Mouse (Mus musculus) small intestine, adult 10 weeks (tissue): Measurements from ENCODE around the gene Nckap5. TPM values are rescaled to one million over a fixed set of nuclear protein-coding genes. Genes with fewer than 3 reads are reported as not detected.

ENCODE experiments used
- polyA plus RNA-seq: library from polyadenylated mRNA; stranded (reverse); fragments of 350-450 nt; fragmentation: Illumina TruSeq; extraction: RNeasy Lipid Tissue Mini Kit (QIAGEN cat#74804); gene quantifications from one replicate; pipeline ENCODE4 v1.2.3, GENCODE M21; 2014; ENCODE audit warnings: low replicate concordance

Gene Nckap5
- polyA plus RNA-seq, result 11.0 TPM

DNA sequence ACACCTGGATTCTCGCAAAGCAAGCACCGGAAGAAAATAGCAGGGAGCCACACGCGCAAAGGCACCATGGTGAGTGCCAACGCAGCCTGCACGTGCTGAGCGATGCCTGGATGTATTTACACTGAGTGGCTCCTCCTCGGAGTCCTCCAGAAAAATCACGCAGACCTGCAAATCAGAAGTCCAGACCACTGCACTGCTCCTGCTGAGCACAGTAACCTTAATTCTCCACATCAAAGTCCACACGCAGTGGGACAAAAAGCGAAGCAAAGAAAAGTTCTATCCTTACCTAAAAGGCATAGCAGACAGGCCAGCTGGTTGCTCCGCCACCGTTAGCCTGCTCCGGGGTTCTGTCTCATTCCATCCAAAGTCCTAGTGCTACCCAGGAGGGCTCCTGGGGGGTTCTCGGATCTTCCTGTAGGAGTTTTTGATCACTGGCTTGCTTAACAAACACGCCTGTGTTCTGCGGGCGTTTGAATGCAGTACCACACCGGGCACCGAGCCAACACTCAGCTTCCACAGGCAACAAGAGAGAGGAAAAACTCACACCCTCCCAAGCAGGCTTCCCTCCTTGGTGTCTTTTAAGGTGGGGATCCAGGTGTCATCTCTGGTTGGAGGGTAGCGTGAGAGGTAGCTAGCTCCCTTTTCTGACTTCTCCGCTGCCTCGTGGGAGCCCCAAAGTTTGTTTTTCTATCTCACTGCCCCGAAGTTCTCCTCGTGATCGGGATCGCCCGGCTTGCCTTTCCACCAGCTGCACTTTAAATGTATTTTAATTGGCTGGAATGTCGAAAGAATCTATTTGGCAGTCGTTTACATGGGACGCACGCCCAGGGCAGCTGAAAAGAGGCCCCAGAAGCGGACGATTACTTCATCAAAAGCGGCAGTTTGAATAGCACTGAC is at the start of gene Nckap5:
Gene Nckap5, minus strand, starts transcription at position 769 of the 897 bp plus-strand sequence.

DNA sequence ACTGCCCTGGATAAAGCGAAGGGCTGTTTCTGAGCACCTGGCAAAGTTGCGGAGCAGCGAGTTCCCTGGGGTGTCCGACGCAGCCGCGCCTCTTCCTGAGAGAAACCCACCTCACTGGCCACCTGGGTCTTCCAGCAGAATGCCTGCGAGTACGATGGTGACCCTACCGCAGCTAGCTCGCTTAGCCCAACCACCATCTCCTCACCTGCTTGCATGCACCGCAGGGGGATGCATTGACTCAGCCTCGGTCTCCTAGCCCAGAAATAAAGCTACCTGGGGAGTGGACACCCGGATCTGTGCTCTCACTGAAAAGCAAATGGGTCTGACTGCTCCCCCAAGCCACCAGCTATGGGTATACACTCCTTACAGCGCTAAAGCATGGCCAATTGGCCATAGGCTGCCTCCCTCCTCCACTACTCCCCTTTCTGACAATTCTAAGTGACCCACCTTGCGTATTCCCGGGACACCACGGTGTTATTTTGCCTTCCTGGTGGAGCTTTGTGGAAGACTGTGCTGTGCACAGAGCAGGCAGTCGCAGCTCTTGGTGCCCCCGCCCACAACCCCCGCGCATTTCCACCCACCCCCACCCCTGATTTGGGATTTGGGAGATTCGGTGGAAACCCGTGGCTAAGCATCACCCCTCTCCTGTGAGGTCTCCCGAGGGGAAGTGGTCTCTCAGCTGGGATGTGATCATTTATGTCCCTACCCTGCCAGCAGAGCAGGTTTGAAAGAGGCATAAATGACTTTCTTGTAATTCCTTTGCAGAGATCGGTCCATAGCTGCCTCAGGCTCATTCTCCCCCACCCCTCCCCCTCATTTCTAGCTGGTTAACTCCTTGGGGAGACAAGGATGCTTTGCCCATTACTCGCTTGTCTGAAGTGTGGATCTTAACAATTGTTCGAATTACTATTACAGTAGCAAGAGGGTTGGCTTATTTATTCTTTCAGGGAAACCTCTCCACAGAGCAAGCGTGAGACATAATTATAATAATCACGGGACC is 917.7 kb downstream of the Nckap5 start, which contains the start of gene Lypd1:
Gene Lypd1, minus strand, starts transcription at position 501 of the 1,000 bp plus-strand sequence.

